Mouse (Mus musculus): Measurements from ENCODE around the gene Chtf18. TPM values are rescaled to one million over a fixed set of nuclear protein-coding genes. Genes with fewer than 3 reads are reported as not detected.
A peak's percentile ranks its signal among the peaks of the same experiment; 100 is the strongest.

Chtf18 gene
- total and polyA plus RNA-seq, 2 experiments from 2014 or later = 4.9 to 7.8 TPM

- H3K9ac ChIP-seq (replicated peaks; ENCODE audit: low read length) = no peak overlapping the region
- H3K27ac ChIP-seq = no peak overlapping the region
- TF ChIP-seq CTCF (IDR thresholded peaks at IDR 0.05; ENCODE audit: low read depth) = no peak
- H3K4me3 ChIP-seq (ENCODE audit: low read length) = no peak overlapping the region
- no peak overlapping the region for H3K4me2 ChIP-seq (ENCODE audit: low read depth, low read length)
- DNase-seq (ENCODE audit: low spot score) (no peak), ATAC-seq (peak; percentile 29; the same call in 1 of the 2 replicates)
- no peaks in the 10 kb centered on the region for H3K9me3 ChIP-seq (ENCODE audit: low read length)
- no peaks in the 10 kb centered on the region for H3K27me3 ChIP-seq (ENCODE audit: insufficient read depth, low read length)
- H3K4me1 ChIP-seq (ENCODE audit: insufficient read depth, low read length) = no peaks in the 10 kb centered on the region
- H3K36me3 ChIP-seq (ENCODE audit: insufficient read depth, low read length) = no peaks in the 10 kb centered on the region
- 2% methylated on average over 5 of the region's 5 CpGs for WGBS
Measured at GRCm38 (mm10) chr17:25679818-25680217, 47.4 kb downstream of the Chtf18 start.

GRCm38 (mm10) chr17:25677969-25678368, 49.2 kb downstream of the Chtf18 start:
- Histone ChIP-seq H3K27ac (no peak overlapping the region), H3K4me3 (ENCODE audit: low read length) (no peak overlapping the region), H3K36me3 (ENCODE audit: insufficient read depth, low read length) (no peaks in the 10 kb centered on the region), H3K9ac (replicated peaks; ENCODE audit: low read length) (no peak overlapping the region), H3K4me2 (ENCODE audit: low read depth, low read length) (no peak overlapping the region), H3K27me3 (ENCODE audit: insufficient read depth, low read length) (no peaks in the 10 kb centered on the region), H3K9me3 (ENCODE audit: low read length) (no peaks in the 10 kb centered on the region), H3K4me1 (ENCODE audit: insufficient read depth, low read length) (no peaks in the 10 kb centered on the region)
- TF ChIP-seq CTCF (IDR thresholded peaks at IDR 0.05; ENCODE audit: low read depth) = no peak
- ATAC-seq (no peak), DNase-seq (ENCODE audit: low spot score) (no peak)
- WGBS = 56% methylated on average over 6 of the region's 6 CpGs

- Histone ChIP-seq H3K4me1 (ENCODE audit: insufficient read depth, low read length) (peaks cover 7% of the 10 kb centered on the region; the same call in 1 of the 2 replicates), H3K27me3 (ENCODE audit: insufficient read depth, low read length) (no peaks in the 10 kb centered on the region), H3K27ac (peak overlapping the region; percentile 26; the same call in 1 of the 2 replicates), H3K9ac (replicated peaks; ENCODE audit: low read length) (no peak overlapping the region), H3K4me3 (ENCODE audit: low read length) (no peak overlapping the region), H3K4me2 (ENCODE audit: low read depth, low read length) (no peak overlapping the region), H3K9me3 (ENCODE audit: low read length) (no peaks in the 10 kb centered on the region), H3K36me3 (ENCODE audit: insufficient read depth, low read length) (no peaks in the 10 kb centered on the region)
- ATAC-seq (peak; percentile 75; the same call in 1 of the 2 replicates), DNase-seq (ENCODE audit: low spot score) (peak; percentile 64)
- TF ChIP-seq CTCF (IDR thresholded peaks at IDR 0.05; ENCODE audit: low read depth) = no peak
Measured at GRCm38 (mm10) chr17:25672982-25673381, 54.2 kb downstream of the Chtf18 start.

Small RNA genes within 50 kb of the gene (microRNA-seq; reads per million reads assigned to microRNA genes)
- gene Gm25083 = 0 reads per million in 2 experiments

Other genes starting within 250 kb of the Chtf18 start
- 2.3 and 2.5 TPM in 2 replicates for gene Sstr5, start 230.1 kb downstream of the Chtf18 start, total RNA-seq (2014; rRNA removed)
- gene Sstr5, start 230.1 kb downstream of the Chtf18 start, polyA plus RNA-seq (2015; fragmentation: Nextera tagmentation; extraction: Ambion mirVana) = 0.84 and 1.2 TPM in 2 replicates
- 52.1 and 54.5 TPM in 2 replicates for gene Sox8, start 156.7 kb downstream of the Chtf18 start, total RNA-seq (2014; rRNA removed)
- 28.9 and 31.5 TPM in 2 replicates for gene Sox8, start 156.7 kb downstream of the Chtf18 start, polyA plus RNA-seq (2015; fragmentation: Nextera tagmentation; extraction: Ambion mirVana)
- 38.1 and 45.1 TPM in 2 replicates for gene Lmf1, start 148.3 kb downstream of the Chtf18 start, total RNA-seq (2014; rRNA removed)
- gene Lmf1, start 148.3 kb downstream of the Chtf18 start, polyA plus RNA-seq (2015; fragmentation: Nextera tagmentation; extraction: Ambion mirVana) = 21.4 and 22.4 TPM in 2 replicates
- gene Gng13, start 10.2 kb downstream of the Chtf18 start, total RNA-seq (2014; rRNA removed) = 10.9 TPM in 1 of 2 replicates, not detected in the other
- gene Gng13, start 10.2 kb downstream of the Chtf18 start, polyA plus RNA-seq (2015; fragmentation: Nextera tagmentation; extraction: Ambion mirVana) = 22.0 and 23.7 TPM in 2 replicates
- gene Rpusd1, start 251 bp upstream of the Chtf18 start, total RNA-seq (2014; rRNA removed) = 10.1 and 18.7 TPM in 2 replicates
- gene Rpusd1, start 251 bp upstream of the Chtf18 start, polyA plus RNA-seq (2015; fragmentation: Nextera tagmentation; extraction: Ambion mirVana) = 27.5 and 27.9 TPM in 2 replicates
- gene Mslnl, start 8.6 kb upstream of the Chtf18 start, total RNA-seq (2014; rRNA removed) = 0.05 TPM in 1 of 2 replicates, not detected in the other
- not detected in 2 replicates for gene Mslnl, start 8.6 kb upstream of the Chtf18 start, polyA plus RNA-seq (2015; fragmentation: Nextera tagmentation; extraction: Ambion mirVana)
- 0.50 and 1.1 TPM in 2 replicates for gene Msln, start 27.0 kb upstream of the Chtf18 start, total RNA-seq (2014; rRNA removed)
- 2.0 and 2.3 TPM in 2 replicates for gene Msln, start 27.0 kb upstream of the Chtf18 start, polyA plus RNA-seq (2015; fragmentation: Nextera tagmentation; extraction: Ambion mirVana)
- 22.2 and 28.2 TPM in 2 replicates for gene Narfl, start 46.4 kb upstream of the Chtf18 start, total RNA-seq (2014; rRNA removed)
- gene Narfl, start 46.4 kb upstream of the Chtf18 start, polyA plus RNA-seq (2015; fragmentation: Nextera tagmentation; extraction: Ambion mirVana) = 27.5 and 27.9 TPM in 2 replicates
- gene Haghl, start 58.3 kb upstream of the Chtf18 start, total RNA-seq (2014; rRNA removed) = 159 and 171 TPM in 2 replicates
- 219 and 225 TPM in 2 replicates for gene Haghl, start 58.3 kb upstream of the Chtf18 start, polyA plus RNA-seq (2015; fragmentation: Nextera tagmentation; extraction: Ambion mirVana)
- 0.10 and 0.50 TPM in 2 replicates for gene Ccdc78, start 59.2 kb upstream of the Chtf18 start, total RNA-seq (2014; rRNA removed)
- 1.0 and 1.2 TPM in 2 replicates for gene Ccdc78, start 59.2 kb upstream of the Chtf18 start, polyA plus RNA-seq (2015; fragmentation: Nextera tagmentation; extraction: Ambion mirVana)
- 80.6 and 101 TPM in 2 replicates for gene Fam173a, start 65.5 kb upstream of the Chtf18 start, total RNA-seq (2014; rRNA removed)
- 117 and 121 TPM in 2 replicates for gene Fam173a, start 65.5 kb upstream of the Chtf18 start, polyA plus RNA-seq (2015; fragmentation: Nextera tagmentation; extraction: Ambion mirVana)
- gene AC134908.4, start 68.2 kb upstream of the Chtf18 start, total RNA-seq (2014; rRNA removed) = 0.31 TPM in 1 of 2 replicates, not detected in the other
- gene AC134908.4, start 68.2 kb upstream of the Chtf18 start, polyA plus RNA-seq (2015; fragmentation: Nextera tagmentation; extraction: Ambion mirVana) = 2.0 and 3.9 TPM in 2 replicates
- gene Metrn, start 69.7 kb upstream of the Chtf18 start, total RNA-seq (2014; rRNA removed) = 500 and 557 TPM in 2 replicates
- gene Metrn, start 69.7 kb upstream of the Chtf18 start, polyA plus RNA-seq (2015; fragmentation: Nextera tagmentation; extraction: Ambion mirVana) = 102 and 116 TPM in 2 replicates
- gene Fbxl16, start 81.7 kb upstream of the Chtf18 start, total RNA-seq (2014; rRNA removed) = 143 and 146 TPM in 2 replicates
- gene Fbxl16, start 81.7 kb upstream of the Chtf18 start, polyA plus RNA-seq (2015; fragmentation: Nextera tagmentation; extraction: Ambion mirVana) = 44.0 and 45.8 TPM in 2 replicates
- 31.3 and 39.7 TPM in 2 replicates for gene Wdr24, start 96.2 kb upstream of the Chtf18 start, total RNA-seq (2014; rRNA removed)
- 21.0 and 22.6 TPM in 2 replicates for gene Wdr24, start 96.2 kb upstream of the Chtf18 start, polyA plus RNA-seq (2015; fragmentation: Nextera tagmentation; extraction: Ambion mirVana)
- gene Jmjd8, start 101.4 kb upstream of the Chtf18 start, total RNA-seq (2014; rRNA removed) = 57.0 and 61.0 TPM in 2 replicates
- gene Jmjd8, start 101.4 kb upstream of the Chtf18 start, polyA plus RNA-seq (2015; fragmentation: Nextera tagmentation; extraction: Ambion mirVana) = 38.6 and 41.3 TPM in 2 replicates
- 271 and 273 TPM in 2 replicates for gene Stub1, start 106.0 kb upstream of the Chtf18 start, total RNA-seq (2014; rRNA removed)
- gene Stub1, start 106.0 kb upstream of the Chtf18 start, polyA plus RNA-seq (2015; fragmentation: Nextera tagmentation; extraction: Ambion mirVana) = 369 and 370 TPM in 2 replicates
- 122 and 135 TPM in 2 replicates for gene Rhbdl1, start 109.9 kb upstream of the Chtf18 start, total RNA-seq (2014; rRNA removed)
- 78.6 and 80.0 TPM in 2 replicates for gene Rhbdl1, start 109.9 kb upstream of the Chtf18 start, polyA plus RNA-seq (2015; fragmentation: Nextera tagmentation; extraction: Ambion mirVana)
- 22.8 and 40.0 TPM in 2 replicates for gene Gm20683, start 114.3 kb upstream of the Chtf18 start, total RNA-seq (2014; rRNA removed)
- 12.6 and 12.9 TPM in 2 replicates for gene Gm20683, start 114.3 kb upstream of the Chtf18 start, polyA plus RNA-seq (2015; fragmentation: Nextera tagmentation; extraction: Ambion mirVana)
- gene Rhot2, start 117.4 kb upstream of the Chtf18 start, total RNA-seq (2014; rRNA removed) = 39.8 and 64.1 TPM in 2 replicates
- 14.6 and 15.8 TPM in 2 replicates for gene Rhot2, start 117.4 kb upstream of the Chtf18 start, polyA plus RNA-seq (2015; fragmentation: Nextera tagmentation; extraction: Ambion mirVana)
- 54.5 and 75.5 TPM in 2 replicates for gene Wdr90, start 134.1 kb upstream of the Chtf18 start, total RNA-seq (2014; rRNA removed)
- gene Wdr90, start 134.1 kb upstream of the Chtf18 start, polyA plus RNA-seq (2015; fragmentation: Nextera tagmentation; extraction: Ambion mirVana) = 13.2 TPM in 2 replicates
- gene Mcrip2, start 141.3 kb upstream of the Chtf18 start, total RNA-seq (2014; rRNA removed) = 27.0 and 32.1 TPM in 2 replicates
- gene Mcrip2, start 141.3 kb upstream of the Chtf18 start, polyA plus RNA-seq (2015; fragmentation: Nextera tagmentation; extraction: Ambion mirVana) = 54.3 and 54.7 TPM in 2 replicates
- gene Mettl26, start 147.7 kb upstream of the Chtf18 start, total RNA-seq (2014; rRNA removed) = 50.0 and 63.1 TPM in 2 replicates
- 62.9 and 64.8 TPM in 2 replicates for gene Mettl26, start 147.7 kb upstream of the Chtf18 start, polyA plus RNA-seq (2015; fragmentation: Nextera tagmentation; extraction: Ambion mirVana)
- gene Wfikkn1, start 153.4 kb upstream of the Chtf18 start, total RNA-seq (2014; rRNA removed) = 1.2 and 1.5 TPM in 2 replicates
- gene Wfikkn1, start 153.4 kb upstream of the Chtf18 start, polyA plus RNA-seq (2015; fragmentation: Nextera tagmentation; extraction: Ambion mirVana) = 0.33 and 0.58 TPM in 2 replicates
- 33.2 and 39.1 TPM in 2 replicates for gene Rab40c, start 192.3 kb upstream of the Chtf18 start, total RNA-seq (2014; rRNA removed)
- gene Rab40c, start 192.3 kb upstream of the Chtf18 start, polyA plus RNA-seq (2015; fragmentation: Nextera tagmentation; extraction: Ambion mirVana) = 34.7 and 35.3 TPM in 2 replicates
- gene Pigq, start 217.5 kb upstream of the Chtf18 start, total RNA-seq (2014; rRNA removed) = 90.6 and 99.7 TPM in 2 replicates
- gene Pigq, start 217.5 kb upstream of the Chtf18 start, polyA plus RNA-seq (2015; fragmentation: Nextera tagmentation; extraction: Ambion mirVana) = 69.7 and 76.3 TPM in 2 replicates
- 0.61 and 0.68 TPM in 2 replicates for gene Nhlrc4, start 217.5 kb upstream of the Chtf18 start, total RNA-seq (2014; rRNA removed)
- 0.30 and 0.72 TPM in 2 replicates for gene Nhlrc4, start 217.5 kb upstream of the Chtf18 start, polyA plus RNA-seq (2015; fragmentation: Nextera tagmentation; extraction: Ambion mirVana)
- gene A930017K11Rik, start 225.1 kb upstream of the Chtf18 start, total RNA-seq (2014; rRNA removed) = 5.6 and 7.2 TPM in 2 replicates
- 4.4 and 5.0 TPM in 2 replicates for gene A930017K11Rik, start 225.1 kb upstream of the Chtf18 start, polyA plus RNA-seq (2015; fragmentation: Nextera tagmentation; extraction: Ambion mirVana)

Data from hindbrain, postnatal 0 days (tissue).